Mouse (Mus musculus) bone marrow macrophage, adult 2 months (primary cell): Measurements from ENCODE around the gene Cldn34b1.
"Not testable (repeated sequence)": the region's sequence is repeated elsewhere in the genome, so short reads cannot be mapped to it uniquely, and the experiment has no call there.

Experiments used
- CTCF ChIP-seq: IDR thresholded peaks from 2 replicates; pipeline ENCODE4 v1.5.1; 2012; ENCODE audit warnings: low read depth, mild to moderate bottlenecking, low read length, moderate library complexity
- POLR2A ChIP-seq: IDR thresholded peaks from 2 replicates; pipeline ENCODE4 v1.6.1; 2012; ENCODE audit warnings: mild to moderate bottlenecking, low read depth, low read length, borderline replicate concordance

DNA sequence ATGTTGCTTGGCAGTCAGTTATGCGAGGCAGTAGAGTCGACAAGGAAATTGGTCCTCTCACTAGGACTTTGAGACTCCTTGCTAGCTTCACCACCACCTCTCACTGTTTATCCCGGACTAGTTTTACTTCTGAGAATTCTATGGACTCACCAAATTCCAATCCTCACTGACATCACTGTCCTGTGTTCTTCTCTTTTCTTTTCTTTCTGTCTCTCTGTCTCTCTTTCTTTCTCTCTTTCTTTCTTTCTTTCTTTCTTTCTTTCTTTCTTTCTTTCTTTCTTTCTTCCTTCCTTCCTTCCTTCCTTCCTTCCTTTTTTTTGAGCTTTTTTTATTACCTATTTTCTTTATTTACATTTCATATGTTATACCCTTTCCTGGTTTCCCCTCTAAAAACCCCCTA, at the start of gene Cldn34b1:
- TF ChIP-seq POLR2A, CTCF: not testable (repeated sequence)
